Mouse (Mus musculus) left cerebral cortex, adult 2 months (tissue): ENCODE data around the gene Rsph9. TPM values are rescaled to one million over a fixed set of nuclear protein-coding genes. Genes with fewer than 3 reads are reported as not detected.
A peak's percentile ranks its signal among the peaks of the same experiment; 100 is the strongest.

Source experiments
- DNase-seq, 2 experiments: peaks; one replicate each; pipeline ENCODE4 v3.0.0; 2021 to 2022; ENCODE audit warnings: low spot score in 2 of 2, mixed read lengths in 1 of 2; ENCODE audit errors: extremely low spot score in 1 of 2
- H3K27ac ChIP-seq: fragments of 200-600 bp; 2 replicates; pipeline ENCODE4 v1.8.1; 2022
- H3K4me3 ChIP-seq: fragments of 200-600 bp; 2 replicates; pipeline ENCODE4 v1.8.1; 2022
- CTCF ChIP-seq: fragments of 200-600 bp; IDR thresholded peaks from 2 replicates; pipeline ENCODE4 v1.8.1; 2022; ENCODE audit warnings: antibody characterized with exemption, mild to moderate bottlenecking, moderate library complexity
- intact Hi-C: fragments of 180-260 bp; cut with DNase I; formaldehyde crosslinking; loops from one replicate; pipeline ENCODE4 v1.15.1; 2025
- total RNA-seq, 2 experiments: library from RNA; stranded (reverse); gene quantifications; 2 replicates each; pipeline ENCODE4 v1.2.3; 2021

Rsph9 gene
- total RNA-seq, 2 experiments from 2014 or later: 21.7 to 22.0 TPM

- intact Hi-C loops: no loop called here
- Histone ChIP-seq H3K27ac (no peak overlapping the region), H3K4me3 (no peak overlapping the region)
- DNase-seq: no peak
- TF ChIP-seq CTCF: no peak; the same call in 1 of the 2 replicates
Measured at GRCm38 (mm10) chr17:46086341-46086870, 57.6 kb downstream of the Rsph9 start.

DNA sequence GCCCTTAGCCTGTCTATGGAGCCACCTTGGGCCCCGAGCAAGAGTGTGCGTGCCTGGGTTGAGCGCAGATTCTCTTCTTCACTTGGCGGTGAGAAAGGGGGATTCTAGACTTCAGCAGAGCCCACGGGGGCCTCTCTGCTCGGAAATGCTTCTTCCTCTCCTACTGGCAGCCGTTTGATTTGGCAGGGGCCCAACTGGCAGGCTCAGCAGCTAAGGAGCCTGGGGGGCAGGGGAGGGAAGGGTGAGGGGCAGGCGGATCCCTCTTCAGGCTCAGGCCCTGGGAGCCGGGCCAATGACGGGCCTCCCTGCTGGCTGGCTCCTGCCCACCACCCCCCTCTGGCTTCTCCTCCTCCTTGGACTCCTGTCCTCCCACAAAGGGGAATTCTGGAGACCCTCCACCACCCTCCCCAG, 59.9 kb downstream of the Rsph9 start:
- intact Hi-C loops: no loop called here
- no peak for TF ChIP-seq CTCF
- Histone ChIP-seq H3K4me3 (no peak overlapping the region), H3K27ac (no peak overlapping the region)
- DNase-seq: peak; percentile 64 to 75

GRCm38 (mm10) chr17:46083381-46083780, 60.6 kb downstream of the Rsph9 start:
- intact Hi-C loops: no loop called here
- no peak overlapping the region for H3K27ac ChIP-seq
- TF ChIP-seq CTCF: no peak

GRCm38 (mm10) chr17:46081657-46082056, 62.4 kb downstream of the Rsph9 start:
- no peak for DNase-seq
- TF ChIP-seq CTCF: no peak
- no peak overlapping the region for H3K4me3 ChIP-seq
- intact Hi-C loops: no loop called here
- H3K27ac ChIP-seq: no peak overlapping the region

More at GRCm38 (mm10) chr17:46083381-46083780, 60.6 kb downstream of the Rsph9 start:
- no peak overlapping the region for H3K4me3 ChIP-seq
- DNase-seq: no peak

- DNase-seq: no peak
- intact Hi-C loops: no loop called here
- H3K27ac ChIP-seq: no peak overlapping the region
- no peak overlapping the region for H3K4me3 ChIP-seq
- no peak for TF ChIP-seq CTCF
Measured at GRCm38 (mm10) chr17:46081042-46081441, 63.0 kb downstream of the Rsph9 start.

- intact Hi-C loops: no loop called here
- no peak overlapping the region for H3K27ac ChIP-seq
- no peak overlapping the region for H3K4me3 ChIP-seq
- no peak for TF ChIP-seq CTCF
- DNase-seq: no peak
Measured at GRCm38 (mm10) chr17:46080388-46080787, 63.6 kb downstream of the Rsph9 start.

GRCm38 (mm10) chr17:46079037-46079436, 65.0 kb downstream of the Rsph9 start:
- no peak overlapping the region for H3K4me3 ChIP-seq
- intact Hi-C loops: no loop called here
- H3K27ac ChIP-seq: no peak overlapping the region
- TF ChIP-seq CTCF: no peak
- DNase-seq: no peak

DNA sequence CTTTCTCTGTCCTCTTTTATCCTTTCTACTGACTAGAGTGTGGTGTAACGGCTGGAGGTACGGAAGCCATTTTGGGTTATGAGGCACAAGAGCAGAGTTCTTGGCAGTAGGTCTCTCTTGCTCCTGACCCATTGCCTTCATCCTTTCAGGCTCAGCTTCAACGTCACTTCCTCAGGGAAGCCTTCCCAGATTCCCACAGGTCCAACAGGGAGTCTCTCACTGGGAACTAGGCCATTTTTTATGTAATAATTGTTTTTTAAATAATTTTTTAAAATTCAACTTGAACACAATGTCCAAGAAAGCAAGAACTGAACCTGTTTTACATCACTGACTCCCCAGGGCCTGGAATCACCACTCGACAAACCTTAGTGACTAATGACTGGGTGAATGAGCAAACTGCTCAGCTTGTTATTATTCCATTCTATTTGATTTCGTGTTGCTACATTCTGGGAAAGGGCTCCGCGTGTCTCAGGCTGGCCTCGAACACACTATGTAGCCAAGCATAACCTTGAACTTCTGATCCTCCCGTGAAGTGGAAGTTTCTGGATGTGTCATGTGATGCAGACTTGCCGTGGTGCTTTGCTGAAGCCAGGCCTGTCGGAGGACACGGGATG, 66.0 kb downstream of the Rsph9 start:
- Histone ChIP-seq H3K27ac (no peak overlapping the region), H3K4me3 (no peak overlapping the region)
- TF ChIP-seq CTCF: no peak
- intact Hi-C loops: no loop called here
- no peak for DNase-seq

GRCm38 (mm10) chr17:46076260-46076551, 67.8 kb downstream of the Rsph9 start:
- TF ChIP-seq CTCF: no peak
- no peak for DNase-seq
- H3K4me3 ChIP-seq: no peak overlapping the region
- no peak overlapping the region for H3K27ac ChIP-seq
- intact Hi-C loops: no loop called here

GRCm38 (mm10) chr17:46075551-46076259, 68.3 kb downstream of the Rsph9 start:
- Histone ChIP-seq H3K27ac (no peak overlapping the region), H3K4me3 (no peak overlapping the region)
- intact Hi-C loops: no loop called here
- no peak for TF ChIP-seq CTCF
- no peak for DNase-seq

DNA sequence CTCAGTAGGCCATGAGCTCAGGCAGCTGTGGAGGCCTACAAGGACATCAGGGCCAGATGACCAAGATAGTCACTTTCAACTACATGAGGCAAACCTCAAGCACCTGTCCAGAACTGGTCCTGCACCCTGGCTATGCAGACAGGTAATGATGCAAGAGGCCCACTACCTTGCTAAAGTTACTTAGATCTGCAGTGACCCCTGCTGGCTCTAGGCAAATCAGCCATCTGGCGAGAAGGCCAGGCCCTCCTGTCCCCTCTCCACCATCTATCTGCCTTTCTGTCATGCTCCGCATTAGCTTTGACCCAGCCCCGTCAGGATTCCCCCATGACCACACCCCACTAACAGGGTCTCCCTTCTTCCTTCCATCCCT, 68.9 kb downstream of the Rsph9 start:
- DNase-seq: no peak
- peak; percentile 22 for TF ChIP-seq CTCF
- intact Hi-C loops: no loop called here
- no peak overlapping the region for H3K4me3 ChIP-seq
- no peak overlapping the region for H3K27ac ChIP-seq

GRCm38 (mm10) chr17:46074398-46075115, 69.5 kb downstream of the Rsph9 start:
- intact Hi-C loops: no loop called here
- Histone ChIP-seq H3K4me3 (no peak overlapping the region), H3K27ac (no peak overlapping the region)
- no peak for DNase-seq
- no peak for TF ChIP-seq CTCF
